Mouse (Mus musculus) adrenal gland, postnatal 36 days (tissue): ENCODE measurements at regions not wholly inside any gene's neighbourhood (a gene's known extent, or its start where the extent isn't known, plus 50 kb on each side); places are given as distances from the start of the nearest gene placed in this dataset.

ENCODE experiments used
- microRNA-seq: library from miRNA; unstranded; fragments of <30 nt; microRNA quantifications from one replicate; pipeline ENCODE4 v1.2.0, GENCODE M21; 2021

Small RNA genes in the stretch of these regions (microRNA-seq; reads per million reads assigned to microRNA genes)
- 15,096 reads per million, percentile 95 among the genes with 10 or more reads in this experiment for gene Mir30a
- 376 reads per million, percentile 67 among the genes with 10 or more reads in this experiment for gene Mir30c-2
